Mouse (Mus musculus) hematopoietic stem cell, adult 5-6 weeks (primary cell): ENCODE results near the gene Rsbn1l. TPM values are rescaled to one million over a fixed set of nuclear protein-coding genes. Genes with fewer than 3 reads are reported as not detected.

Experiments
- ATAC-seq, 2 experiments: fragments of 125-278 bp in 1 of 2; replicated peaks in 1 of 2; 2 replicates each; pipeline ENCODE4 v1.8.0; 2016 to 2017; ENCODE audit warnings: inconsistent platforms in 2 of 2, mild to moderate bottlenecking in 2 of 2, moderate number of reproducible peaks in 2 of 2, low read depth in 1 of 2, moderate TSS enrichment in 1 of 2; ENCODE audit not compliant: low FRiP score in 2 of 2, poor library complexity in 2 of 2, severe bottlenecking in 2 of 2, insufficient read depth in 1 of 2, low TSS enrichment in 1 of 2
- total RNA-seq: library from RNA; stranded (forward); fragments of 172-1452, 232-1000 nt; gene quantifications from 2 replicates; pipeline ENCODE4 v1.2.3, GENCODE M21; 2017

The Rsbn1l gene
- total RNA-seq, 1 experiment from 2014 or later = 81.1 TPM

- ATAC-seq = no peak
Observed at GRCm38 (mm10) chr5:20929669-20930151, 26.5 kb downstream of the Rsbn1l start.

GRCm38 (mm10) chr5:20925451-20925850, 30.7 kb downstream of the Rsbn1l start:
- no peak for ATAC-seq

GRCm38 (mm10) chr5:20924608-20925007, 31.6 kb downstream of the Rsbn1l start:
- ATAC-seq = peak; percentile 46 to 60; a peak in 2 of 4 replicates

- ATAC-seq = no peak
Observed at GRCm38 (mm10) chr5:20919566-20919965, 36.6 kb downstream of the Rsbn1l start.

GRCm38 (mm10) chr5:20918967-20919366, 37.2 kb downstream of the Rsbn1l start:
- ATAC-seq = no peak

- peak; percentile 68 to 81 for ATAC-seq
Observed at GRCm38 (mm10) chr5:20913372-20914275, 42.6 kb downstream of the Rsbn1l start.

GRCm38 (mm10) chr5:20911741-20912140, 44.5 kb downstream of the Rsbn1l start:
- ATAC-seq = no peak

- ATAC-seq = no peak; a peak in 1 of 4 replicates
Observed at GRCm38 (mm10) chr5:20906191-20906590, 50.0 kb downstream of the Rsbn1l start.

GRCm38 (mm10) chr5:20905437-20905836, 50.8 kb downstream of the Rsbn1l start:
- ATAC-seq = no peak

GRCm38 (mm10) chr5:20904647-20905046, 51.6 kb downstream of the Rsbn1l start:
- no peak for ATAC-seq

GRCm38 (mm10) chr5:20897446-20898167, 58.6 kb downstream of the Rsbn1l start:
- peak; percentile 92 for ATAC-seq

GRCm38 (mm10) chr5:20884036-20884620, 72.1 kb downstream of the Rsbn1l start:
- no peak for ATAC-seq

- ATAC-seq = peak; percentile 96 to 97
Observed at GRCm38 (mm10) chr5:20881915-20882800, 74.0 kb downstream of the Rsbn1l start, which contains the start of the genes Phtf2 and Tmem60. TSS of gene Phtf2 (minus strand) at chr5:20882124. TSS of gene Tmem60 (plus strand) at chr5:20882191.

- ATAC-seq = no peak
Observed at GRCm38 (mm10) chr5:20880797-20881775, 75.1 kb downstream of the Rsbn1l start.

GRCm38 (mm10) chr5:20880386-20880785, 75.8 kb downstream of the Rsbn1l start:
- ATAC-seq = no peak

- ATAC-seq = no peak
Observed at GRCm38 (mm10) chr5:20876934-20877426, 79.2 kb downstream of the Rsbn1l start.
